Mouse (Mus musculus): ENCODE measurements around the gene Il1a.

GRCm38 (mm10) chr2:129260646-129261045 is 49.1 kb downstream of the Il1a start:
- TF ChIP-seq CTCF (IDR thresholded peaks at IDR 0.05; ENCODE audit: borderline replicate concordance, extremely low read depth, insufficient read depth, insufficient read length) (no peak), POLR2A (IDR thresholded peaks at IDR 0.05; ENCODE audit: borderline replicate concordance, extremely low read depth, insufficient read depth, insufficient read length, poor library complexity, severe bottlenecking) (no peak)
